ENCODE assay signal across 27 mouse cellular contexts in the genomic region with DNA sequence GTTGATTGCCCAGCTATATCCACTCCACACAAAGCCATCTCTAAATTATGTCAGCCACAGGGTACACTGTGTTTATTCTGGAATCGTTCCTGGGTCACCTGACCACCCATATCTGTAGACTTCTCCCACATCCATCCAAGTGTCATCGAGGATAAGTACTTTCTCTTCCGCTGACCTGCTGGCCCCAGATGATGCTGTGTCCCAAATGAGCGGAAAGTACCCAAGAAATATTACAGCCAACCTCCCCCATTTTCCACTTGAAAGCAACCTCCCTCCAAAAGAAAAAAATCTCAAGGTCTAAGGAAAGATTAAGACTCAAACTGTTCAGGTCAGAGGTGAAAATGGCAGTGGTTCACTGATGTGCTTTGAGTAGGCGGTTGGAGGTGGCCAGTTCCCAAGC. TPM values are rescaled to one million over a fixed set of nuclear protein-coding genes. Genes with fewer than 3 reads are reported as not detected.
DNase-seq lines count a peak whose midpoint lies in the region; TF ChIP-seq lines count a peak whose summit lies in the region.
"Had no signal": no experiment of that assay in that cellular context is flagged by ENCODE, and none has a peak within 500 bp of the region (broad histone marks: within the 10 kb centered on the region; RNA-seq: fewer than 3 reads in every experiment).

No protein-coding gene starts in this region.

- H3K4me3 ChIP-seq in kidney, adult 2 months (ENCODE audit: insufficient read depth, low read depth, low read length), result no peak overlapping the region
- H3K4me3 ChIP-seq in myocyte, result no peak overlapping the region
- H3K4me3 ChIP-seq: embryonic facial prominence, embryonic 10.5 days; embryonic facial prominence, embryonic 15.5 days; forebrain, embryonic 13.5 days; hindbrain, embryonic 13.5 days; layer of hippocampus, adult 2 months; limb, embryonic 13.5 days; lung, embryonic 15.5 days; neural tube, embryonic 12.5 days had no signal

- TF ChIP-seq POLR2A in kidney, adult 2 months (IDR thresholded peaks at IDR 0.05; ENCODE audit: low read depth, low read length), result no peak
- no peak for TF ChIP-seq POLR2A in myocyte (IDR thresholded peaks at IDR 0.05; ENCODE audit: insufficient read length, low read depth)

- H3K27me3 ChIP-seq in kidney, adult 2 months (replicated peaks; ENCODE audit: control insufficient read depth, insufficient read depth, low read length), result no peaks in the 10 kb centered on the region
- no peaks in the 10 kb centered on the region for H3K27me3 ChIP-seq in myocyte (ENCODE audit: control insufficient read depth, insufficient read depth, insufficient read length)
- H3K27me3 ChIP-seq: embryonic facial prominence, embryonic 15.5 days; forebrain, embryonic 13.5 days; lung, embryonic 15.5 days; neural tube, embryonic 12.5 days had no signal

- H3K36me3 ChIP-seq in kidney, adult 2 months (ENCODE audit: control insufficient read depth, insufficient read depth, low read length), result no peaks in the 10 kb centered on the region
- no peaks in the 10 kb centered on the region for H3K36me3 ChIP-seq in myocyte (ENCODE audit: control insufficient read depth, insufficient read depth)
- H3K36me3 ChIP-seq: embryonic facial prominence, embryonic 10.5 days; embryonic facial prominence, embryonic 15.5 days; hindbrain, embryonic 13.5 days; limb, embryonic 13.5 days; lung, embryonic 15.5 days; neural tube, embryonic 12.5 days had no signal

- H3K4me2 ChIP-seq in myocyte (ENCODE audit: low read depth), result no peak overlapping the region
- H3K4me2 ChIP-seq: embryonic facial prominence, embryonic 15.5 days; forebrain, embryonic 13.5 days; heart, embryonic 11.5 days; hindbrain, embryonic 13.5 days; limb, embryonic 13.5 days; liver, embryonic 11.5 days; lung, embryonic 15.5 days; midbrain, embryonic 11.5 days; neural tube, embryonic 12.5 days had no signal

- TF ChIP-seq CTCF in kidney, adult 2 months (conservative IDR thresholded peaks at IDR 0.05; ENCODE audit: insufficient read depth, insufficient read length, low read depth, low read length), result no peak

- peak; percentile 23 for DNase-seq in adrenal gland, adult 2 months
- no peak for DNase-seq in adrenal gland, postnatal 10 days
- peak; percentile 59 for DNase-seq in kidney, adult 2 months
- DNase-seq in kidney, postnatal 10 days, result no peak
- peak; percentile 53 for DNase-seq in ovary, adult 18-20 months (ENCODE audit: low spot score)
- DNase-seq in ovary, postnatal 10 days (ENCODE audit: low spot score), result no peak
- DNase-seq in layer of hippocampus, postnatal 36 days, result no peak
- DNase-seq: adrenal gland, postnatal 14 days; cerebellum, adult 11 months; cerebellum, adult 9-10 months; cerebellum, postnatal 36 days; gastrocnemius, postnatal 25 days; heart, postnatal 4 days; lung, postnatal 36 days; thymus, postnatal 14 days had no signal

- no peak overlapping the region for H3ac ChIP-seq in myocyte (ENCODE audit: control insufficient read depth, insufficient read length)

- H3K27ac ChIP-seq in kidney, adult 2 months (ENCODE audit: insufficient read depth, low read depth, low read length), result no peak overlapping the region
- H3K27ac ChIP-seq: embryonic facial prominence, embryonic 10.5 days; embryonic facial prominence, embryonic 15.5 days; forebrain, embryonic 13.5 days; hindbrain, embryonic 13.5 days; layer of hippocampus, adult 2 months; limb, embryonic 13.5 days; lung, embryonic 15.5 days; neural tube, embryonic 12.5 days had no signal

- WGBS in kidney, adult 2 months, result 54% methylated on average over 5 of the region's 5 CpGs

- no peaks in the 10 kb centered on the region for H3K79me2 ChIP-seq in myocyte (ENCODE audit: control insufficient read depth, insufficient read depth)

- peaks cover 4% of the 10 kb centered on the region; the same call in 1 of the 2 replicates for H3K4me1 ChIP-seq in kidney, adult 2 months (ENCODE audit: control insufficient read depth, insufficient read depth, low read length)

TF ChIP-seq in myocyte, 11 proteins besides CTCF, POLR2A, EP300 and RAD21:
- peak; percentile 42 for TF ChIP-seq USF1 (IDR thresholded peaks at IDR 0.05; ENCODE audit: low read depth)
- no peak for TF ChIP-seq MYOG (IDR thresholded peaks at IDR 0.05; ENCODE audit: control insufficient read depth in 1 of 3, insufficient read depth in 1 of 3, insufficient read length in 2 of 3, low read depth in 2 of 3)

RNA-seq across cellular contexts. Expression of gene Cyp1b1, which starts 27.8 kb away (rescaled TPM):
- 10 to 100 TPM; 29.6 to 46.6 TPM for total RNA-seq in adrenal gland, adult 2 months (2021)
- polyA plus RNA-seq in adrenal gland, adult 2 months (2012; rRNA removed), result 34.6 and 43.2 TPM in 2 replicates
- 10 to 100 TPM; 21.3 to 27.9 TPM for total RNA-seq in adrenal gland, postnatal 10 days (2021)
- polyA plus RNA-seq in kidney, adult 2 months (2012; rRNA removed), result 27.0 and 30.9 TPM in 2 replicates
- 2.5 TPM for polyA plus RNA-seq in myocyte (2012; fragmentation: generic; extraction: Trizol)
- total RNA-seq in layer of hippocampus, postnatal 36 days (2021), result 1 to 10 TPM; 2.5 to 3.8 TPM

Comparison
In these comparisons a context has a peak if more than half of its experiments do, and no peak if none do; other contexts are left out.
1. DNase-seq: peak in adrenal gland, adult 2 months (single experiment), kidney, adult 2 months (single experiment) and ovary, adult 18-20 months (single experiment); none in adrenal gland, postnatal 10 days (single experiment), kidney, postnatal 10 days (single experiment), ovary, postnatal 10 days (single experiment) and layer of hippocampus, postnatal 36 days (0 of 2).
2. RNA of gene Cyp1b1, which starts 27.8 kb away (total RNA-seq): 29.6 to 46.6 TPM in adrenal gland, adult 2 months and 21.3 to 27.9 TPM in adrenal gland, postnatal 10 days; 2.5 to 3.8 TPM in layer of hippocampus, postnatal 36 days; every median in the first group is over 4 times any median in the second.